Mouse (Mus musculus) midbrain, embryonic 10.5 days (tissue): ENCODE results near the gene Tsn. TPM values are rescaled to one million over a fixed set of nuclear protein-coding genes. Genes with fewer than 3 reads are reported as not detected.

Experiments used
- DNase-seq: peaks from one replicate; pipeline ENCODE4 v3.0.0-alpha.2; 2017; ENCODE audit warnings: low spot score
- H3K27ac ChIP-seq: fragments of 300-500 bp; sonication (generic); replicated peaks from 2 replicates; pipeline ENCODE4 v1.5.1; 2016; ENCODE audit warnings: mild to moderate bottlenecking
- H3K27me3 ChIP-seq: fragments of 300-500 bp; sonication (generic); 2 replicates; pipeline ENCODE4 v1.6.1; 2016; ENCODE audit warnings: low read depth, mild to moderate bottlenecking; ENCODE audit not compliant: poor library complexity, severe bottlenecking
- H3K36me3 ChIP-seq: fragments of 300-500 bp; sonication (generic); 2 replicates; pipeline ENCODE4 v1.6.1; 2016; ENCODE audit warnings: mild to moderate bottlenecking, moderate library complexity
- H3K4me1 ChIP-seq: fragments of 300-500 bp; sonication (generic); 2 replicates; pipeline ENCODE4 v1.6.1; 2016
- H3K4me3 ChIP-seq: fragments of 300-500 bp; sonication (generic); 2 replicates; pipeline ENCODE4 v1.5.1; 2016; ENCODE audit warnings: mild to moderate bottlenecking, moderate library complexity
- H3K9me3 ChIP-seq: fragments of 300-500 bp; sonication (generic); replicated peaks from 2 replicates; pipeline ENCODE4 v1.6.1; 2016; ENCODE audit warnings: mild to moderate bottlenecking
- WGBS: fragments of 180-500 bp; shearing (Covaris S2); methylation state at CpG from one replicate; pipeline ENCODE4 v1.1.7; 2016; 5-methylcytosine and 5-hydroxymethylcytosine counted together
- polyA plus RNA-seq: library from polyadenylated mRNA; unstranded; fragments of >200 nt; fragmentation: Nextera tagmentation; extraction: Ambion mirVana; gene quantifications from 2 replicates; pipeline ENCODE4 v1.2.1, GENCODE M21; 2016

Gene Tsn
- polyA plus RNA-seq, 1 experiment from 2014 or later, result 403 TPM

- Histone ChIP-seq H3K27ac (no peak overlapping the region), H3K4me1 (no peaks in the 10 kb centered on the region), H3K9me3 (no peaks in the 10 kb centered on the region), H3K4me3 (no peak overlapping the region), H3K27me3 (no peaks in the 10 kb centered on the region), H3K36me3 (peaks cover 77% of the 10 kb centered on the region)
- 91% methylated on average over 3 of the region's 3 CpGs for WGBS
- peak; percentile 4 for DNase-seq
Observed at GRCm38 (mm10) chr1:118296673-118297072, 14.9 kb downstream of the Tsn start.

- no peaks in the 10 kb centered on the region for H3K4me1 ChIP-seq
- H3K27me3 ChIP-seq, result no peaks in the 10 kb centered on the region
- no peaks in the 10 kb centered on the region for H3K9me3 ChIP-seq
- no peak overlapping the region for H3K27ac ChIP-seq
- DNase-seq, result peak; percentile 12
- WGBS, result 87% methylated on average over 5 of the region's 5 CpGs
- peaks cover 59% of the 10 kb centered on the region for H3K36me3 ChIP-seq
- H3K4me3 ChIP-seq, result no peak overlapping the region
Observed at GRCm38 (mm10) chr1:118294826-118295225, 16.7 kb downstream of the Tsn start.

DNA sequence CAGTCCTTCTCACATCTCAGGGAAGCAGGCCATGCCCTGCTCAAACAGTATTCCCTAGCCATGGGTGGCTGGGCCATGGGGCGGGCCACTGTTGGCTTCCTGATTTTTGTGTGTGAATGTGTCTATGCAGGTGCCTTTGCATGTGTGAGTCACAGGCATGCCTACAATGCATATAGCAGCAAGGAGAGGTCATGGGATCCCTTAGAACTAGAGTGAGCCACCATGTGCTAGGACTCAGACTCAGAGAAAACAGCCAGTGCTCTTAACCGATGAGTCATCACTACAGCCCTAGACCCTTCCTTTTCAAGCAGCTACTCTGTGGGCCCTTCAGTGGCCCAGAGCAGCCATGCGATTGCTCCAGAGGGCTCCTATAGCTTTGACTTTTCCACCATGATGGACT lies 17.3 kb downstream of the Tsn start:
- H3K36me3 ChIP-seq, result peaks cover 52% of the 10 kb centered on the region
- H3K4me1 ChIP-seq, result no peaks in the 10 kb centered on the region
- no peaks in the 10 kb centered on the region for H3K9me3 ChIP-seq
- WGBS, result 92% methylated on average over 3 of the region's 3 CpGs
- H3K4me3 ChIP-seq, result no peak overlapping the region
- DNase-seq, result no peak
- H3K27ac ChIP-seq, result no peak overlapping the region
- no peaks in the 10 kb centered on the region for H3K27me3 ChIP-seq

DNA sequence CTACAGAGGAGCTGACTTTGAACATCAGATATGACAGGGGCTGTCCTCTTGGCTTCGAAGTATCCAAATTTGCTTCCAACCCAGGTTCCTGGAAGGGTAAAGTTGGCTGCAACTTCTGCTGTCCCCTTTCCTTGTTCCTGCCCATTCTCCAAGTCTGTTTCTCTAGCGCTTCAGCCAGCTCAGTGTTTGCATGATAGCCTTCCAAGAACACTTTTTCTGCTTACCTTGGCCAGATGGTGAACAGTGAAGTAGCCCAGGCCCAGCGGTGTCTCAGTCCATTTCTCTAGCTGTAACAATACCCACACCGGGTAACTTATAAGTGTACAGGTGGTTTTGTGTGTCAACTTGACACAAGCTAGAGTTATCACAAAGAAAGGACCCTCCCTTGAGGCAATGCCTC lies 19.2 kb downstream of the Tsn start:
- Histone ChIP-seq H3K4me1 (no peaks in the 10 kb centered on the region), H3K4me3 (no peak overlapping the region), H3K27ac (no peak overlapping the region), H3K9me3 (no peaks in the 10 kb centered on the region), H3K36me3 (peaks cover 33% of the 10 kb centered on the region), H3K27me3 (no peaks in the 10 kb centered on the region)
- no peak for DNase-seq
- 91% methylated on average over 4 of the region's 4 CpGs for WGBS

GRCm38 (mm10) chr1:118275139-118275538 lies 36.4 kb downstream of the Tsn start:
- Histone ChIP-seq H3K27ac (no peak overlapping the region), H3K27me3 (no peaks in the 10 kb centered on the region), H3K4me1 (no peaks in the 10 kb centered on the region), H3K4me3 (no peak overlapping the region), H3K36me3 (no peaks in the 10 kb centered on the region), H3K9me3 (no peaks in the 10 kb centered on the region)
- WGBS, result 13% methylated on average over 2 of the region's 2 CpGs
- DNase-seq, result peak; percentile 11

DNA sequence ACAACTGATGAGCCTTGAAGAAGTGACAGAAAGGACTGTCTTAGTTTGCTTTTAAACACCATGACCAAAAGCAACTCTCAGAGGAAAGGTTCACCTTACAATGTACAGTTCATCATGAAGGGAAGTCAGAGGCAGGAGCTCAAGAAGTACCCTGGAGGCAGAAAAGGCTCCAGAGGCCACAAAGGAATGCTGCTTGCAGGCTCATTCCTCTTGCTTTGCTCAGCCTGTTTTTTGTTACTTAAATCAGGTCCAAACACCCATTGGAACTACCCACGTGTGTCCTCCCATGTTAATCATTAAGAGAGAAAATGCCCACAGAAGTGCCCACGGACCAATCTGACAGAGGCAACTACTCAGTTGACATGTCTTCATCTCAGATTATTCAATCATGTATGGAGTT lies 59.6 kb downstream of the Tsn start:
- Histone ChIP-seq H3K4me1 (no peaks in the 10 kb centered on the region), H3K9me3 (peaks cover 8% of the 10 kb centered on the region; the same call in 1 of the 2 replicates), H3K27me3 (no peaks in the 10 kb centered on the region), H3K4me3 (no peak overlapping the region), H3K27ac (no peak overlapping the region), H3K36me3 (no peaks in the 10 kb centered on the region)
- DNase-seq, result no peak
- 62% methylated on average over 2 of the region's 2 CpGs for WGBS

Other genes starting within 250 kb of the Tsn start
- 0.12 and 0.16 TPM in 2 replicates for gene Gm29106, start 135.2 kb downstream of the Tsn start, polyA plus RNA-seq
- 93.0 and 105 TPM in 2 replicates for gene Nifk, start 10.1 kb upstream of the Tsn start, polyA plus RNA-seq
- gene Clasp1, start 77.3 kb upstream of the Tsn start, polyA plus RNA-seq, result 87.3 and 106 TPM in 2 replicates